Mouse (Mus musculus) brain, embryonic 14.5 days (tissue): ENCODE results near the gene Upf2.

Experiments
- CTCF ChIP-seq: fragments of 200-500 bp; IDR thresholded peaks from 2 replicates; pipeline ENCODE4 v1.5.1; 2012; ENCODE audit warnings: inconsistent platforms, mild to moderate bottlenecking, moderate library complexity, borderline replicate concordance; ENCODE audit not compliant: insufficient read depth, insufficient read length; ENCODE audit errors: extremely low read depth
- POLR2A ChIP-seq: fragments of 200-500 bp; IDR thresholded peaks from 2 replicates; pipeline ENCODE4 v1.6.1; 2012; ENCODE audit warnings: mild to moderate bottlenecking, inconsistent platforms, borderline replicate concordance; ENCODE audit not compliant: poor library complexity, insufficient read depth, insufficient read length, severe bottlenecking; ENCODE audit errors: extremely low read depth

GRCm38 (mm10) chr2:6100027-6100749 lies 148.9 kb downstream of the Upf2 start:
- no peak for TF ChIP-seq POLR2A
- no peak for TF ChIP-seq CTCF
